Mouse (Mus musculus): Measurements from ENCODE around the gene Tomm70a. TPM values are rescaled to one million over a fixed set of nuclear protein-coding genes. Genes with fewer than 3 reads are reported as not detected.
"Not testable (repeated sequence)": the region's sequence is repeated elsewhere in the genome, so short reads cannot be mapped to it uniquely, and the experiment has no call there.

Tomm70a gene
- total RNA-seq, 1 experiment from 2014 or later, result 63.8 TPM

DNA sequence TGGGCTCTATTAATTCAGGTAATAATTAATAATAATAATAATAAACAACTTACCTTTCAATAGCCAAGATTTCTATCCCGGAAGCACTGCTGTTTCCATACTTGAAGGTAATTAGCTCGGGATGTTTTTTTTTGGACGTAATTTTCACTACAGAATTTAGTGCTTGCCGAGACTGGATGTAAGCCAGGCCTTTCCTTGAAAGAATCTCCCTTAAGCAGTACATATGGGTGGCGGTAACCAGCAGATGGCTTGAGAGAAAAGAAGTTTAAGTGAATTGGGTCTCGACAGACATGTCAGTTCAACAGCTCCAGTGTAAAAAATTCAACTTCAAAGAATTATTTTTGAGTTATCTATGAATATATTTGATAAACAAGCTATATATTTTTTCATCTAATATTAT is 50.1 kb downstream of the Tomm70a start:
- no peak for ATAC-seq (replicated peaks in 1 of 2; ENCODE audit: insufficient read depth in 1 of 2, low FRiP score in 2 of 2, low TSS enrichment in 1 of 2, low read depth in 1 of 2, poor library complexity in 2 of 2, severe bottlenecking in 2 of 2)

- not testable (repeated sequence) for ATAC-seq (replicated peaks in 1 of 2; ENCODE audit: insufficient read depth in 1 of 2, low FRiP score in 2 of 2, low TSS enrichment in 1 of 2, low read depth in 1 of 2, poor library complexity in 2 of 2, severe bottlenecking in 2 of 2)
These were observed 53.0 kb downstream of the Tomm70a start for GRCm38 (mm10) chr16:57174480-57174879.

DNA sequence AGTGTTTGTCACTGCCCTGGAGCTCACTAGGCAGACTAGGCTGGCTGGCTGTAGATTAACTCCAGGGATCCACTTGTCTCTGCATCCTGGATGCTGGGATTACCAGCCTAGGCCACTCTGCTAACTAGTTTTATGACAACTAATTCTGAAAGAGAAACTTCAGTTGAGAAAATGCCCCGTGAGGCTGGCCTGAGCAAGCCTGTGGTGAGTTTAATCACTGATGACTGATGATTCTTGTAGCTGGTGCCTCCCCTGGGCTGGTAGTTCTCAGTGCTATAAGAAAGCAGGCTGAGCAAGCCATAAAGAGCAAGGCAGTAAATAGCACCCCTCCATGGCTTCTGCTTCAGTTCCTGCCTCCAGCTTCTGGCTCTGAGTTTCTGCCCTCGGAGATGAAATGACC is 54.2 kb downstream of the Tomm70a start:
- no peak for ATAC-seq (replicated peaks in 1 of 2; ENCODE audit: insufficient read depth in 1 of 2, low FRiP score in 2 of 2, low TSS enrichment in 1 of 2, low read depth in 1 of 2, poor library complexity in 2 of 2, severe bottlenecking in 2 of 2)

DNA sequence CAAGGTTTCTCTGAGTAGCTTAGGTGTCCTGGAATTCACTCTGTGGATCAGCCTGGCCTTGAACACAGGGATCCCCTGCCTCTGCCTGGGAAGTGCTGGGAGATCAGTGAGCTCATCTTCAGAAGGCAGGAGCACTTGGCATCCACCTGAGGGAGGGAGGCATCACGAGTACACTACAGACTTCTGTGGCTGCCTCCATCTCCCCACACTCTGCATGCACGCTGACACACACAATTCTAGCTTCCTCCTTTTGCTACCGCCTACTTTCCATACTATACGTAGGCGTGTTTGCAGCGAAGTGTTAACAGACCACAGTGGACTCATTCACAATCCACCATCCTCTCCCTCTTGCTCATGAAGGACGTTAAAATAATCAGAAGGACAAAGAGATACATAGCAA is 54.8 kb downstream of the Tomm70a start:
- ATAC-seq (replicated peaks in 1 of 2; ENCODE audit: insufficient read depth in 1 of 2, low FRiP score in 2 of 2, low TSS enrichment in 1 of 2, low read depth in 1 of 2, poor library complexity in 2 of 2, severe bottlenecking in 2 of 2), result no peak

GRCm38 (mm10) chr16:57177254-57177653 is 55.8 kb downstream of the Tomm70a start:
- peak; percentile 75 to 78 for ATAC-seq (replicated peaks in 1 of 2; ENCODE audit: insufficient read depth in 1 of 2, low FRiP score in 2 of 2, low TSS enrichment in 1 of 2, low read depth in 1 of 2, poor library complexity in 2 of 2, severe bottlenecking in 2 of 2)

- ATAC-seq (replicated peaks in 1 of 2; ENCODE audit: insufficient read depth in 1 of 2, low FRiP score in 2 of 2, low TSS enrichment in 1 of 2, low read depth in 1 of 2, poor library complexity in 2 of 2, severe bottlenecking in 2 of 2), result no peak; a peak in 1 of 4 replicates
These were observed 56.2 kb downstream of the Tomm70a start for GRCm38 (mm10) chr16:57177664-57178063.

- no peak for ATAC-seq (replicated peaks in 1 of 2; ENCODE audit: insufficient read depth in 1 of 2, low FRiP score in 2 of 2, low TSS enrichment in 1 of 2, low read depth in 1 of 2, poor library complexity in 2 of 2, severe bottlenecking in 2 of 2)
These were observed 59.7 kb downstream of the Tomm70a start for GRCm38 (mm10) chr16:57181180-57181579.

- ATAC-seq (replicated peaks in 1 of 2; ENCODE audit: insufficient read depth in 1 of 2, low FRiP score in 2 of 2, low TSS enrichment in 1 of 2, low read depth in 1 of 2, poor library complexity in 2 of 2, severe bottlenecking in 2 of 2), result no peak
These were observed 60.5 kb downstream of the Tomm70a start for GRCm38 (mm10) chr16:57182037-57182436.

- no peak for ATAC-seq (replicated peaks in 1 of 2; ENCODE audit: insufficient read depth in 1 of 2, low FRiP score in 2 of 2, low TSS enrichment in 1 of 2, low read depth in 1 of 2, poor library complexity in 2 of 2, severe bottlenecking in 2 of 2)
These were observed 65.1 kb downstream of the Tomm70a start for GRCm38 (mm10) chr16:57186618-57187017.

GRCm38 (mm10) chr16:57189493-57189892 is 68.0 kb downstream of the Tomm70a start:
- peak; percentile 97 to 100 for ATAC-seq (replicated peaks in 1 of 2; ENCODE audit: insufficient read depth in 1 of 2, low FRiP score in 2 of 2, low TSS enrichment in 1 of 2, low read depth in 1 of 2, poor library complexity in 2 of 2, severe bottlenecking in 2 of 2)

- no peak for ATAC-seq (replicated peaks in 1 of 2; ENCODE audit: insufficient read depth in 1 of 2, low FRiP score in 2 of 2, low TSS enrichment in 1 of 2, low read depth in 1 of 2, poor library complexity in 2 of 2, severe bottlenecking in 2 of 2)
These were observed 68.9 kb downstream of the Tomm70a start for GRCm38 (mm10) chr16:57190390-57190789.

- ATAC-seq (replicated peaks in 1 of 2; ENCODE audit: insufficient read depth in 1 of 2, low FRiP score in 2 of 2, low TSS enrichment in 1 of 2, low read depth in 1 of 2, poor library complexity in 2 of 2, severe bottlenecking in 2 of 2), result no peak
These were observed 69.7 kb downstream of the Tomm70a start for GRCm38 (mm10) chr16:57191214-57191613.

DNA sequence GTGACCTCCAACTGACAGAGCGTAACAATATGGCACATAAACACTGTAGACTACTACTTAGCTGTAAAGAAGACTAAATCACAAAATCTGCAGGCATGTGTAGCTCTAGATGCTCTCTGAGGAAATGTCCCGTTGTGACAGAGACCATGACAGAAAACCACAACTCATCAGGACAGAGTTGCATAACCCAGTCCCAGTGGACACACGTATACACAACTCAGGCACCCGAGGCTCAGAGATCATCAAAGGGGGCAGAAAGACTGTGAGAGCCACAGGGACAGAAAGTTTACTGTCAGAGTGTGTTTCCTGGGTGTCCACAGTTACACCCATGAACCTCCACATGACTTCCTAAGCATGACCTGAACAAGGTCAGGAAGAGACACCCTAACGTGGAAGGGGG is 75.1 kb downstream of the Tomm70a start:
- ATAC-seq (replicated peaks in 1 of 2; ENCODE audit: insufficient read depth in 1 of 2, low FRiP score in 2 of 2, low TSS enrichment in 1 of 2, low read depth in 1 of 2, poor library complexity in 2 of 2, severe bottlenecking in 2 of 2), result peak; percentile 27 to 60; a peak in 1 of 4 replicates

DNA sequence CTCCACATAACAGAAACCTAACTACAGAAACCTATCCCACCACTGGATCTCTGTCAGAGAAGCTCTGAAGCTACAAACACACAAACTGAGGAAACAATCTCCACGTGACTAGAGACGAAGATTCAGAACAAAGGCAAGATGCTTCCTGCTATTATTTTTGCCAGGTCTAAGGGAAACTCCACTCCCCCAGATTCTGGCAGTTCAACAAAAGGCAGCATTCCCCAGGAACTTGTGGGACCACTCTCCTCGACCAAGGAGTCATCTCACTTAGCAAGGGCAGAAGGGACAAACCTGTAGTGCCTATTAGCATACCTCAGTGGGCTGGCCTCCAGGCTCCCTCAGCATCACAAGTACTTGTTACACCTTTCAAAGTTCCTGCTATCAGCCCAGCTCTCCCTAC is 75.8 kb downstream of the Tomm70a start:
- no peak for ATAC-seq (replicated peaks in 1 of 2; ENCODE audit: insufficient read depth in 1 of 2, low FRiP score in 2 of 2, low TSS enrichment in 1 of 2, low read depth in 1 of 2, poor library complexity in 2 of 2, severe bottlenecking in 2 of 2)

Other genes starting within 250 kb of the Tomm70a start
- not detected in 2 replicates for gene Tmem45a, start 235.5 kb upstream of the Tomm70a start, total RNA-seq (2017)
- not detected in 2 replicates for gene Lnp1, start 193.6 kb upstream of the Tomm70a start, total RNA-seq (2017)
- 0.30 and 0.88 TPM in 2 replicates for gene Tmem45a2, start 50.3 kb upstream of the Tomm70a start, total RNA-seq (2017)
- gene Nit2, start 45.6 kb downstream of the Tomm70a start, total RNA-seq (2017), result 31.5 and 38.8 TPM in 2 replicates
- gene Tbc1d23, start 109.8 kb downstream of the Tomm70a start, total RNA-seq (2017), result 47.8 and 74.7 TPM in 2 replicates
- not detected in 2 replicates for gene Tmem30c, start 171.2 kb downstream of the Tomm70a start, total RNA-seq (2017)
- 3.3 and 6.0 TPM in 2 replicates for gene Filip1l, start 231.4 kb downstream of the Tomm70a start, total RNA-seq (2017)